Mouse (Mus musculus) C2C12 (cell line): Measurements from ENCODE around the gene Slc2a2.

ENCODE experiments used
- CTCF ChIP-seq: IDR thresholded peaks from one replicate; pipeline ENCODE4 v1.5.1; 2011; ENCODE audit not compliant: control insufficient read depth, insufficient read depth, insufficient read length
- FOSL1 ChIP-seq: IDR thresholded peaks from one replicate; pipeline ENCODE4 v1.8.0; 2011; ENCODE audit warnings: mild to moderate bottlenecking, low read length; ENCODE audit not compliant: poor library complexity, insufficient read depth, severe bottlenecking
- MAX ChIP-seq: IDR thresholded peaks from one replicate; pipeline ENCODE4 v1.6.1; 2011; ENCODE audit warnings: mild to moderate bottlenecking, control low read depth
- MYOD1 ChIP-seq: IDR thresholded peaks from one replicate; pipeline ENCODE4 v1.6.1; 2011; ENCODE audit warnings: low read depth; ENCODE audit not compliant: control insufficient read depth, insufficient read length

DNA sequence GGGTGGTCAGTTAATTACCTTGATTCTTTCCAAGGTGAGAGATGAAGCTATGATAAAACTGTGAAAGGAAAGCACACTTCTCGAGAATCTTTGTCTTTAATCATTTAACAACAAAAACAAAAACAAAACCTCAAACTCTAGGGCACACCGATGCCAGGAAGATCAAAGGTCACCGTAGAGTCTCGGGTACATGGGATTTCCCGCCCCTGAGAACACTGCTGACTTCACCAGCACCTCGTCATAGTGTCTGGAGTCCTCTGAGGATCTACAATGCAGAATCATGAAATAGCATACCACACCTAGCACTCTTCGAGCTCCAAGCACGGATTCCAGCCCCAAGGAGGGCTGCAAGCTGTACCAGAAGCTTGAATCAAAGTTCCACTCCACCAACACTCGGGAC is 82.8 kb downstream of the Slc2a2 start:
- TF ChIP-seq CTCF: no peak
- TF ChIP-seq MAX: no peak
- TF ChIP-seq FOSL1: no peak
- TF ChIP-seq MYOD1: no peak
